Mouse (Mus musculus) cerebellum, postnatal 14 days (tissue): Measurements from ENCODE around the gene Rtbdn.

ENCODE experiments used
- DNase-seq, 2 experiments: peaks; one replicate each; pipeline ENCODE4 v3.0.0; 2021; ENCODE audit warnings: mixed read lengths in 2 of 2

Rtbdn gene

GRCm38 (mm10) chr8:84925557-84925956, 21.2 kb upstream of the Rtbdn start:
- DNase-seq: no peak

- DNase-seq: no peak
These were observed 19.3 kb upstream of the Rtbdn start for GRCm38 (mm10) chr8:84927513-84927912.

GRCm38 (mm10) chr8:84928456-84929306, 18.1 kb upstream of the Rtbdn start:
- DNase-seq: peak; percentile 89 to 91

GRCm38 (mm10) chr8:84930582-84930981, 16.2 kb upstream of the Rtbdn start:
- DNase-seq: no peak

GRCm38 (mm10) chr8:84933767-84934559, 12.8 kb upstream of the Rtbdn start:
- DNase-seq: no peak

- DNase-seq: peak; percentile 77 to 80
These were observed 11.9 kb upstream of the Rtbdn start for GRCm38 (mm10) chr8:84934860-84935259.

- peak in 1 of 2 experiments; percentile 53 for DNase-seq
These were observed 11.3 kb upstream of the Rtbdn start for GRCm38 (mm10) chr8:84935489-84935888.

GRCm38 (mm10) chr8:84936041-84936961, 10.5 kb upstream of the Rtbdn start:
- peak; percentile 38 to 64 for DNase-seq

GRCm38 (mm10) chr8:84936962-84937546, 9.7 kb upstream of the Rtbdn start, which contains the start of gene Mast1:
TSS of gene Mast1 (minus strand) at chr8:84937359.
- DNase-seq: peak; percentile 94 to 95

- no peak for DNase-seq
These were observed 8.9 kb upstream of the Rtbdn start for GRCm38 (mm10) chr8:84937620-84938485.

- DNase-seq: peak in 1 of 2 experiments; percentile 41
These were observed 3.1 kb upstream of the Rtbdn start for GRCm38 (mm10) chr8:84943699-84944098.

GRCm38 (mm10) chr8:84944478-84945160, 2.2 kb upstream of the Rtbdn start:
- peak; percentile 78 to 84 for DNase-seq

GRCm38 (mm10) chr8:84945235-84945632, 1.6 kb upstream of the Rtbdn start:
- DNase-seq: peak; percentile 62 to 76

GRCm38 (mm10) chr8:84945633-84946527, 911 bp upstream of the Rtbdn start:
- peak; percentile 79 to 86 for DNase-seq

- no peak for DNase-seq
These were observed 402 bp downstream of the Rtbdn start for GRCm38 (mm10) chr8:84947241-84947545.

GRCm38 (mm10) chr8:84949753-84950152, 3.0 kb downstream of the Rtbdn start:
- DNase-seq: no peak

- no peak for DNase-seq
These were observed 5.9 kb downstream of the Rtbdn start for GRCm38 (mm10) chr8:84952612-84953255.

- peak; percentile 90 to 96 for DNase-seq
These were observed 10.0 kb downstream of the Rtbdn start for GRCm38 (mm10) chr8:84956768-84957167.

GRCm38 (mm10) chr8:84959811-84960210, 13.0 kb downstream of the Rtbdn start:
- DNase-seq: no peak
